Mouse (Mus musculus) myocyte (in vitro differentiated cells): Measurements from ENCODE around the gene Clcn6.

Experiments used
- CEBPB ChIP-seq: IDR thresholded peaks from 2 replicates; pipeline ENCODE4 v1.6.1; 2011; ENCODE audit warnings: mild to moderate bottlenecking, moderate library complexity; ENCODE audit not compliant: poor library complexity, insufficient read depth, severe bottlenecking
- E2F4 ChIP-seq: IDR thresholded peaks from one replicate; pipeline ENCODE4 v1.6.1; 2011; ENCODE audit warnings: mild to moderate bottlenecking, control low read depth, moderate library complexity; ENCODE audit not compliant: insufficient read depth
- MYOG ChIP-seq, 3 experiments: IDR thresholded peaks; one replicate each; pipeline ENCODE4 v1.6.1; 2011; ENCODE audit warnings: control low read depth in 2 of 3, low read depth in 2 of 3, mild to moderate bottlenecking in 2 of 3; ENCODE audit not compliant: insufficient read length in 2 of 3, control insufficient read depth in 1 of 3, insufficient read depth in 1 of 3
- POLR2A ChIP-seq: IDR thresholded peaks from one replicate; pipeline ENCODE4 v1.6.1; 2011; ENCODE audit warnings: low read depth, mild to moderate bottlenecking, control low read depth, moderate library complexity; ENCODE audit not compliant: insufficient read length
- TCF3 ChIP-seq: IDR thresholded peaks from one replicate; pipeline ENCODE4 v1.6.1; 2011; ENCODE audit warnings: low read depth, control low read depth; ENCODE audit not compliant: insufficient read length

- TF ChIP-seq POLR2A = no peak
- TF ChIP-seq MYOG (IDR thresholded peaks at IDR 0.05; ENCODE audit: control insufficient read depth in 1 of 3, insufficient read depth in 1 of 3, insufficient read length in 2 of 3, low read depth in 2 of 3) = no peak
- no peak for TF ChIP-seq TCF3
- TF ChIP-seq E2F4 = no peak
- TF ChIP-seq CEBPB = no peak
Observed at GRCm38 (mm10) chr4:147978391-147978790, 60.2 kb downstream of the Clcn6 start.
